Mouse (Mus musculus): Measurements from ENCODE around the gene Dcaf17.

The Dcaf17 gene
- long read RNA-seq, experiment 1, full-length matches to known transcripts = 7 of 8 reads
- long read RNA-seq, experiment 1, partial matches to known transcripts = 0 of 8 reads
- long read RNA-seq, experiment 1, other reads (novel, unspliced or antisense) = 1 of 8 reads
- long read RNA-seq, experiment 2, full-length matches to known transcripts = 5 of 15 reads
- long read RNA-seq, experiment 2, partial matches to known transcripts = 1 of 15 reads
- long read RNA-seq, experiment 2, other reads (novel, unspliced or antisense) = 9 of 15 reads

DNA sequence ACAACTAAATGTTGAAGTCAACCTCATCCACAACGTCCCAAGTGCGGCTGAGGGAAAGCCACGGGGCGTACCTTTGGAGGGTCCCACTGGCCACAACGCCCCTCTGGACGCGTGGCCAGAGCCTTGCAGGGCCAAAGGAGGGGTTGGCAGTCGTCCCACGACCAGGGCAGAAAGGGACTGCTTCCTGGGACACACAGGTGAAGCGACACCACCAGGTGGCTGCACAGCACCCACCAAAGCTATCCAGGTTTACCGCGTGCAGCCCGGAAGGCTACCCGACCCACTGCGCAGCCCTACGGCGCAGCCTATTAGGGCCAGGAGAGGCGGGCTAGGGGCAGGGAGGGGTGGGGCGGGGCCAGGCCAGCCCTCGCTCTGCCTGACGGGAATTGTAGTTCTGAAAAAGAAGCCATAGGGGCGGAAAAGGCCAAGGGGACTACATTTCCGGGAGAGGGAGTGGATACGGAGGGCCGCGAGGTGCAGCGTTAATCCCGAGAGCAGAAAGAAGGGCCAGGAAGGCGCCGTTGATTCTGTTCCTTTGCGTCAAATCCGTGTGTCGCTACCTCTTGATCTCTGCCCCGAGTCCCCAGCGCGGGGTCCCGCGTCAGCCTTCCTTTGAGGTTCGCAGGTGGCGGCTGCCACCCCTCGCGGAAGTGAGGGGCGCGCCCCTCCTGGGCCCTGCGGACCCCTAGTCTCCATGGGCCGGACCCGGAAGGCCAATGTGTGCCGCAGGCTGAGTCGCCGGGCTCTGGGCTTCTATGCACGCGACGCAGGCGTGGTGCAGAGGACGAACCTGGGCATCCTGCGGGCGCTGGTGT, at the start of gene Dcaf17, which contains the start of gene Mettl8:
TSS of gene Dcaf17 (plus strand) at position 29 of the 815 bp plus-strand sequence.
TSS of gene Mettl8 (minus strand) at position 284 of the 815 bp plus-strand sequence.
- intact Hi-C loops (cut with DNase I) = loop anchor here (10.0 kb wide), 1 partner anchor 159 kb away; the partner anchor contains the start of gene Dync1i2

DNA sequence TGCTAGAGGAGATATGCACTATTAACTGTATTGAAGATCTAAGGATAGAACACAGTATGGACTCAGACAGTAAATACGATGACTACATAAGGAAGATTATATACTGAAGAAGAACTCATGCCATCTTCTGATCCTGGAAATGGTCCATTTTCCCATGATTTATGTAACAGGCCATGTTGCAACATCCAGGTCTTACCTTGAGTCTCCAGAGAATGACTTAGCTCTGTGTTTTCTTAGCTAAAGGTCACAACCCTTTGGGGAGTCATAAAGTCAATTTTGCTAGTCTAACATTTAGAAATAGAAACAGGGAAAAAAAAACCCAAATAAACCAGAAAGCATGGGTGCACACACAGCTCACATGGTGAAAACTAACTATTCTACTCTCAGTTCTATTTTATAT, 43.3 kb upstream of the Dcaf17 start:
- intact Hi-C loops (cut with DNase I) = no loop called here

DNA sequence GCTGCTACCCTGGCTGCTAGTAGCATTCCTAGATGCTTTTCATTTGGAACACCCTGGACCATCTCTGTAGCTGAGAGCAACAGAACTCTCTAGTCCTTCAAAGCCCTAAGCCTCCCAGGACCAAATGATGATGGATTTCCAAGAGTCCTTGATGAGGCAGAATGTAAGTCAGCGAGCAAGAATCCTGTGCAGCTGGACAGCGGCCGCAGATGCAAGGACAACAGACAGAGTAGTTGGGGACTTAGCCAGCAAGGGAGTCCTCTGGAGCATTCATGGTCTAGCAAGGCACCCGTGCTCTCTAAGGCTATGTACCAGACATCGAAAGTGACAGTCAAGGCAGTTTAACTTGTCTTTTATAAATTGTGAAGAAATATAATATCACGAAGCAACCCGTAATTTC, 41.6 kb upstream of the Dcaf17 start:
- intact Hi-C loops (cut with DNase I) = no loop called here

DNA sequence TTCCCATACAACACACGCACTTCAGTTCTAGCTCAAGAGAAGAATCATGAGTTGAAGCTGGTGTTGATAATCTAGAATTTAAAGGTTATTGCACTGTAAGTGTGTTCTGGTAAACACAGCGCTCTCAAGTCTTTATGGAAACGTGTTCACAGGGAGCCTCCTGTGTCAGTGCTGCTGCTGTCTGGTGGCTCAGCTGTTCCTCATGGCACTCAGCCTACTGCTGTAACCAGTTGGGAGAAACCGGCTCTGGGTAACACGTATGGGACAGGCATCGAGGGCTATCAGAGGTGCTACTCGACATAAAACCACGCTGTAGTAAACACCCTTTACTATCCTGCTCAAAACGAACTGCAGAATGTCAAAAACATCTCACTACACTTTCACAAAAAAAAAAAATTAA, 35.9 kb upstream of the Dcaf17 start:
- intact Hi-C loops (cut with DNase I) = no loop called here

DNA sequence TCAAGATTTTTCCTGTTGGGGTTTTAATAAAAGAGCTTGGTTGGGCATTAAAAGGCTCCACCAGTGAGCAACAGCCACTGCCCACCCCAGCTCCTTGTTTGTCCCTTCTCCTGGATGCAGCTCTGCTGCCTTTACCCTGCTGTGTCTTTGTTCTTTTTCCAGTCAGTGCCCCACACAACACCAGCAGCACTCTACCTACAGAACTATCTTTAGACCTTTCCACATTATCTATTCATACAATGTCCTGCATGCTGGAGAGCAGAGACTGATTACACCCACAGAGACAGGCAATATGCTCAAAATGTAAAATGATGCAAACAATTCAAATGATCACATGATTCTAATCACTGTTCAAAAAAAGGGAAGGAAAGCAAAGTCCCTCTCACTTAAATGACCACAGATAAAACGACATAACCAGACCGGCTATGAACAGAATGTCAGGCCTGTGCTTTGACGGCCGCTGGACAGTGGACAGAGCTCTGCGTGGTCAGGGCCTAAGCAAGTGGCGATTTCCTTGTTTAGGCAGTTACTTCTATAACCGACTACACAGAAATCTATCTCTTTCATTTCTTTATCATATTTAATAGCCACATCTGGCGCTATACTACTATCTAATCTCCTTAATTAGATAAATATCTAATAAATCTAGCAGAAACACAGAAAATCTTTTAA, 35.3 kb upstream of the Dcaf17 start:
- intact Hi-C loops (cut with DNase I) = no loop called here

DNA sequence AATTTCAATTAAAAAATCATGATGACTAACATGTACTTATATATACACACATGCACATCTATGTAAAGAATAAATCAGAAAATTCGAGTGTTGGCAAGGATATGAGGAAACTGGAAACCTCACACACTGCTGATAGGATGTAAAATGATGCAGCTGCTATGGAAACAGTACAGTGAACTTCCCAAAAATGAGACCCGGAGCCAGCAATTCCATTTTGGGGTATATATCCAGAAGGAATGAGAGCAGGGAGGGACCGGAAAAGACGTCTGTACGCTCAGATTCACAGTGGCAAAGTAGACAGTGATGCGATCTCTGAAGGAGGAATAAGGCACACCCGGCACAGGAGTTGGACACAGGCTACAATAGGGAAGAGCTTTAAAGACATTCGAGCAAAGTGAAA, 34.5 kb upstream of the Dcaf17 start:
- intact Hi-C loops (cut with DNase I) = no loop called here

DNA sequence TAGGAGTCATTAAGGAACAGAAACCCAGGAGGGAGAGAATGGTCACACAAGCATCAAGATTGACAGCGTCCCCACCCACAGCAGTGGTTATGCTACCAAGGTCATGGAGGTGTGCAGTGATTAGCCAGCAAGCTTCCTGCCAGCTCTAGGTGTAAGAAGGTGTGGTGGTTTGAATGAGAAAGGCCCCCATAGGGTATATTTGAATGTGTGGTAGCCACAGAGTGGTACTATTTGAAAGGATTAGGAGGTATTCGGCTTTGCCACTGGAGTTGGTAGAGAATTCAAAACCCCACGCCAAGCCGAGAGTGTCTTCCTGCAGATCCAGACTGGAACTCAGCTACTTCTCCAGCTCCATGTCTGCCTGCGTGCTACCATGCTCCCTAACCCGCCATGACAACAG, 32.1 kb upstream of the Dcaf17 start:
- intact Hi-C loops (cut with DNase I) = no loop called here

DNA sequence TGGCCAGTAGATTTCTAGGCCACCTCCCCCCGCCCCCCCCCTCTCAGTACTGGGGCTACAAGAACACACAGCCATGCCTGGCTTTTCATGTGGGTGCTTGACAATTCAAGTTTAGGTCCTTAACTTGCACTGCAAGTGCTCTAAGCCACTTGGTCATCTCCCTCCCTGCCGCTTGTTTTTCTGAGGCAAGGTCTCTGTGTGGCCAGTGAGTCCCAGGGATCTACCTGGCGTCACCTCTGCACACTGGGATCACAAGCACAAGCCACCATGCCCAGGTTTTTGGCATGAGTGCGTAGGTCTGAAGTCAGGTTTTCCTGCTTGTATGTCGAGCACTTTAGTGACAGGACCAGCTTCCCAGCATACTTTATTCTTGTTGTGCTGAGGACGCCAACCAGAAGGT, 31.1 kb upstream of the Dcaf17 start:
- intact Hi-C loops (cut with DNase I) = no loop called here

DNA sequence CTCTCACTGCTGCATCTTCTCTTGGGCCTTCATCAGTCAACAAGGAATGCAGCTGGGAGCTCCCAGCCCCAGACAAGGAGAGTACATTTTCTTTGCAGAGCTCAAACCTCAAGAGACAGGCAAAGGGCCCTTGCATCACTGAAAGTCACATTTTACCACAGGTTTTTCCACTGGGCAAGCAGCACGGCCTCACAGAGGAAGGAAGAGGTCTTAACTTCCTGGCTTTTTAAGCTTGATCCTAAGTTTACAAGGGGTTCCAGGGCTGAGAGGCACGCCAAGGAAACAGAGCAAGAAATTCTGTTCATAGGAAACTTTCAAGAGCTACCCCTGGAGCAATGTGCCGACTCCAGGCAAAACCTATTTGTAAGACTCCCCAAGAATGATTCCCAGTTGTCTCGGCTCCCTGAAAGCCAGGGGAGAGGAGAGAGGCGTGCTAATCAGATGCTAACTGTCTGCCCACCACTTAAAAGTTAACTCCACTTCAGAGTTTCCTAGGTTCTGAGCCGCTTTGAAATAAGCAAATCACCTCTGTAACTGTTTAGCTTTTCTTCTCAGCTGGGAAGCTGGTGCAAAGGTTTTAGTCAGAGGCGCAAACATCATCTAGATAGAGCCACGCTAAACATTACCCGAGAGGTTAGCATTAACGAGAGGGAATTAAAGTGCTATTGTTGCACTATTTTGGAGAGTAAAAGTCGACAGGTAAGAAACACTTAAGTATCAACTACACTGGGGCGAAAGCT, 29.4 kb upstream of the Dcaf17 start:
- intact Hi-C loops (cut with DNase I) = no loop called here

DNA sequence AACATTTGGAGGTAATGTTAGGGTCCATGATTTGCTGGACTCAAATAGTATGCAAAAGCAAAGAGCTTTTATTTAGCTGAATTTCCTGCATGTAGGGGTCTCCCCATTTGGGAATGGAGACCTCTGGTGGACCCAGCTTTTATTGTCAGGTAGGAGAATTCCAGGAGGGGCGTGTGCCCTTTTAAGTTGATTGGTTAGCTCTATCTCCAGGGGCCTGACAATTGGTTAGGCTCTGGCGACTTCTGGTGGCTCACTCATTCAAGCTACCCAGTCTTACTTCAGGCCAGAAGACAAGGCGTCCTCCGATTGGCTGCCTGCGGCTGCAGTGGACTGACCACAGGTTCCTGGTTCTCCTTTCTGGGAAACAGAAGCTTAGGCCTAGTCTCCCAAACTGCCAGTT, 28.3 kb upstream of the Dcaf17 start:
- intact Hi-C loops (cut with DNase I) = no loop called here

DNA sequence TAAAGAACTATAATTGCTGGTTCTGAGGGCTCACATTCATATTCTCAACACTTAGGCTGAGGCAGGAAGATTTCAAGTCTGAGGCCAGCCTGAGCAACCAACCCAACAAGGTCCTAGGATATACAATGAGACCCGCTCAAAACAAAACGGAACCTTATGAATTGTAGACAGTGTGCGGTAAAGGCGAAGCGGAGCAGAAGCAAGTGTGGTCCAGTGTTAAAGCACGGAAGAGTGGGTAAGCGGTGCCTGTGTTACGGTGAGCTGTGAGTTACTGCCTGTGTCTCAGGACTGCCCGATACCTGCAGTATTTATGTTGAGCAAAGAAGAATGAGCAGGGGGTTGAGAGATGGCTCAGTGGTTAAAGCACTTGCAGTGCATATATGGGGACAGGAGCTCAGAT, 27.5 kb upstream of the Dcaf17 start:
- intact Hi-C loops (cut with DNase I) = no loop called here

DNA sequence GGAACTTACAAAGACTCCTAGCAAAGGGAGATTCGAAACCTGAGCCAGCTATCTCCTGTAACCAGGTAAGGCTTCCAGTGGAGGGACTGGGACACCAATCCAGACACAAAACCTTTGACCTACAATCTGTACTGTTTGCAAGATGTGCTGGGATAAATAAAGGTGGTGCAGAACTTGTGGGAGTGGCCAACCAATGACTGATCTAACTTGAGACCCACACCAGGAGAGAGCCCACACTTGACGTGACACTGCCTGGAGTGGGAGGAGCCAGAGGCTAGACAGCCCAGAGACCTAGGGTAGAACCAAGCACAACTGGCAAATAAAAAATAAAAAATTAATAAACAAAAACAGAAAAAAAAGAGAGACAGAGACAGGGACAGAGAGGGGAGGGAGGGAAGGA, 24.5 kb upstream of the Dcaf17 start:
- intact Hi-C loops (cut with DNase I) = loop anchor here (5.0 to 10.0 kb wide), 2 partner anchors 206 to 253 kb away; partner anchors contain the start of gene Tlk1

DNA sequence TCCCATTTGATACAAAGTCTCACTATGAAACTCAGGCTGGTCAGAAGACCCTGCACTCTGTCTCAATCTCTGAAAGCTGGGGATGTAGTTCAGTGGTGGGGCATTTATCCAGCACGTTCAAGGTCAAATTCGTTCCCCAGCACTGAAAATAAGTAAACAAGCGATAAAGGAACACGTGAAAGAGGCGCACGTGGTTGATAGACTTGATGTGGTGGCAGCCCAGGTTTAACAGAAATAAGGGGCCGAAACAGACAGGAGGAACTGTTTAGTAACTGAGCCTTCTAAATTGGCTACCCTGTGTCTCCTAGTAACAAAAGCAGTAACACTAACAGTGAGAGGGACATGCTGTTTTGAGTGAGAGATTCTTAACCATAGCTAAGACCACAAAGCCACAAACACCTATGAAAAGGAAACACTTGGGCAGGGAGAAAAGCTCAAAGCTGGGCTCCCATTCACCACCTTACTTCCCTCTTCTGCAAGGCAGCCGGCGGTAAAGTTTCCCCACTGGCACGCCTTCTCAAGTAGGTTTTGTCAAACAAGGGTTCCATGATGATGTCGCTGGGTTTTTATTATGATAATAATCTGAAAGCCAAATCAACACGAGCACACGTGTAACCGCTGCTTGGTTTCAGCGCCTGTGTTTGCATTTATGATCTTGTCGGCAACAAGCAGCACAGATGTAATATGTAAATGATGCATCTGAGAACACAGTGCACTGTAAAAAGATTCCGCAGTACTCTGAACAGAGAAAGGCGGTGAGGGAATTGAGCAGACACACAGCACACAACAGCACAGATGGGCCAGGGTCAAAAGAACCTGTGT, 22.9 kb upstream of the Dcaf17 start:
- intact Hi-C loops (cut with DNase I) = loop anchor here (5.0 to 10.0 kb wide), 2 partner anchors 207 to 255 kb away; partner anchors contain the start of gene Tlk1

DNA sequence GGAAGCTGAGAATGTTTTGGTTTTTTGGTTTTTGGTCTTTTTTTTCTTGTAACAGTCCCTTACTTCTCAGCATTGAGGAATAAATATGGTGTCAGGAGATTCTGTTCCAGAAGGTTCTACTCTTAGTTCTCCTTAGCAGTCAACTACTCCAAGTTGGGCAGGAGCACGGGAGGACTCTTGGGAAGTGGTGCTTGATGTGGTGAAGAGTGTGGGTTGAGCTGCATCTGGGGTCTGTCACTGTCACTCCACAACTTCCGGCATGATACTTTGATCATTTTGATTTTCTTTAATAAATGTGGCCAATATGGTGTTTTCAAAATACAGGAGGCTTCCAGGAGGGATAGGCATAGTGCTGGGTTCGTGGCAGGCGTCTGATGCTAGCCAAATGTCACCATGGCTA, 22.1 kb upstream of the Dcaf17 start:
- intact Hi-C loops (cut with DNase I) = loop anchor here (5.0 to 10.0 kb wide), 2 partner anchors 208 to 256 kb away; partner anchors contain the start of gene Tlk1

DNA sequence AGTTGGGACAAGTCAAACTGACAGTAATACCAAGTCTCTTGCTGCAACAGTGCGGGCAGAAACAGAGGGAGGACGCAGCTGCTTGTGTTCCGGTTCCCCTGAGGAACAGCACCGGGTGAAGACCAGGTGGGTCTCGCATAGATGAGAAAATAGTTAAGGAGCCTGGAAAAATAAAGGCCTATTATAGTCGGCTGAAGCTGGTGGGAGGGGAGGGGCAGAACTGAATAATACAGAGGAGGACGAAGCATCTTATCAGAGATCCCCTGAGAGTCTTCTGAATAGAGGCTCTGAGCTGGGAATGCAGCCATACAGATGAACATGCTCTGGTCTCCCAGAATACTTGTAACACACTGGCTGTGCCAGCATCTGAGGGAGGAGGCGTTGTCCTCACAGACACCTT, 21.1 kb upstream of the Dcaf17 start:
- intact Hi-C loops (cut with DNase I) = loop anchor here (5.0 to 10.0 kb wide), 2 partner anchors 209 to 257 kb away; partner anchors contain the start of gene Tlk1

DNA sequence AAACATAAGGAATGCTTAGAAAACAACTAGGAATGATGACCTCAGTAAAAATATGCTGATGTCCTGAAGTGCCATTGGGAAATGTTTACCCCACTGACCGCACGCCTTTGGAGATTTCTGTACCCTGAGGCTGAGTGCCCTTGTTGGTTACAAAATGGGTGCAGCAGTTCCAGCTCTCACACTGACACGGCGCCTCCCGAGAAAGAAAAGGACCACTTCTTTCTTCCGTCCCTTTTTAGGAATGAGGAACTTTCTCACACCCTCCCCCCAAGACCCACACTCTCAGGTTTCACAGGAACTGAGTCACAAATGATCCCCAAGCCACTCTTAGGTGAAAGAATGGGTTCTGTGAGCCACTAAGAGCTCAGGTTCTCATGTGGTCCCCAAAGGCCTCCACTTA, 17.7 kb upstream of the Dcaf17 start:
- intact Hi-C loops (cut with DNase I) = loop anchor here (5.0 to 10.0 kb wide), 2 partner anchors 213 to 330 kb away; partner anchors contain the start of gene Tlk1

DNA sequence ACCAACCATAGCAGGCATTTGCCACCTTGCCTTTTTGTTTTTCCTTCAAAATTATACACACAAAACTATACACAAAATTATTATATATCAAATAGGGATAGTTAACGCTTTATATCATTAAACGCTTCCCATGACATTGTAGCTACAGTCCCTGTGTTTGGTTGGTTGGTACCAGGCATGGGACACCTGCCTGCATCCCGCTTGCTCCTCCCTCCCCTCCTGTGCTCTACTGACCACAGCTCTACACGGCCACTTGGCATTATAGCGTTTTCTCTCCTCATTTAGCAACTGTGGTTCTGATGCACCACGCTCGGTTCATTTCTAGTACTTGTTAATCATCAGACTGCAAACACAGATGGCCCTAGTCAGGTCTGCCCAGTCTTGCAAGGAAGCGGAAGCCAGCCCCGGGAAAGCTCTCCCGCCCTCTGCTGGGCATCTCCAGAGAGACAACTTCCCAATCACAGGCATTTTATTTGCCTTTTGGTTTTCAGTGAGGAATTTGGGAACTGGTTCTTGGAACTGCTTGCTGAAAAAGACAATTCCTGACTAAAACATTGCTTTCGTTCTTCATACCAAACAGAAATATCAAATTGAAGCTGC, 15.5 kb upstream of the Dcaf17 start:
- intact Hi-C loops (cut with DNase I) = loop anchor here (5.0 to 10.0 kb wide), 2 partner anchors 215 to 332 kb away; partner anchors contain the start of gene Tlk1

DNA sequence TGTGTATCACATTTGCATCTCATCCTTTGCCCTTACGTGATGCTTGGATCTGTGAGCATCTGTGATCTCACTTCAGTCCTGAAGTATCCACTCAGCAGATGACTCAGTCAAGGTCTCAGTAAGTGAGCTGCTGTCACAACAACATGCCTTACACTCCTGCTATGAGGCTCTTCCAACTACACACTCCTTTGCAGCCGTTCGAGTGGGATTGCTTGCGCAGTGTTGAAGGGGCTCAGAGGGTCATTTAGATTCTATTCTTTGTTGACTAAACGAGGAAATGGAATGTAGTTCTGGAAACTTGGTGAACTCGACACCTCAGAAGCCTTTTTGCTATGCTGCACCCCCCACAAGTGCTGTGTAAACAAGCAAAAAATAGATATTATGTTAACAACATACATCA, 9.0 kb upstream of the Dcaf17 start:
- intact Hi-C loops (cut with DNase I) = no loop called here

DNA sequence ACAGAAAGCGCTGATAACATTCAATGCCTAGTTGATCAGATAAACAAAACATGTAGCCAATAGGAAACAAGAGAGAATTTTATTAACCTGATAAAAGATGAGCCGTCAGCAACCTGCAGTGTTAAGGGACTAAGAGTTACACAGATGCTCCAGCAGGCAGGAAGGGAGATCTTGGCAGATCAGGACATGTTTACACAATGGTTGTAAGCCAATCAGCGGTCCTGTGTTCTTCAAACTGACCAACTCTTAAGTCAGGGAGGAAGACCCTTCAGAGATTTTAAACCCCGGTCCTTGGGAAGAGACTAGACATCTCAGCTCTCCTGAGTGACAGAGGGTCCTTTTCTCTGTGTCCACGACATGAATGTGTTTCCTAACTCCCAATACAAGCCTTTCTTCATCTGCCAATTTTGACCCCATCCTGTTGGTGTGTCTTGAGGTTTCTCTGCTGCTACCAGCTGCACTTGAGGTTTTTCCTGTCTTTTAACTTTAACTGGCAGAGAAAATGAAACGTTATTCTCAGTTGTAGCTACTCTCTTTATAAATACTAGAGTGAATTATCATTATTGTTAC, 8.3 kb upstream of the Dcaf17 start:
- intact Hi-C loops (cut with DNase I) = no loop called here

Data from adrenal gland (tissue).